Mouse (Mus musculus): ENCODE data around the gene Arrb1.

GRCm38 (mm10) chr7:99592669-99593068 lies 57.4 kb downstream of the Arrb1 start:
- no peak for TF ChIP-seq CTCF (IDR thresholded peaks at IDR 0.05; ENCODE audit: borderline replicate concordance, extremely low read depth, insufficient read depth, insufficient read length)
- no peak for TF ChIP-seq POLR2A (IDR thresholded peaks at IDR 0.05; ENCODE audit: borderline replicate concordance, extremely low read depth, insufficient read depth, insufficient read length, poor library complexity, severe bottlenecking)
